Mouse (Mus musculus) G1E (cell line): Measurements from ENCODE around the gene Rfxank. TPM values are rescaled to one million over a fixed set of nuclear protein-coding genes. Genes with fewer than 3 reads are reported as not detected.

Experiments used
- ATAC-seq: 2 replicates; pipeline ENCODE4 v1.8.0; 2016; ENCODE audit warnings: mild to moderate bottlenecking; ENCODE audit not compliant: insufficient number of reproducible peaks, poor library complexity, low FRiP score, severe bottlenecking; ENCODE audit errors: extremely low read depth
- DNase-seq: peaks from one replicate; pipeline ENCODE4 v3.0.0; 2012; ENCODE audit warnings: low spot score
- H3K27me3 ChIP-seq: 2 replicates; pipeline ENCODE4 v1.6.1; 2012; ENCODE audit warnings: mild to moderate bottlenecking, low read length, inconsistent platforms; ENCODE audit not compliant: insufficient read depth
- H3K36me3 ChIP-seq: replicated peaks from 2 replicates; pipeline ENCODE3; 2012; ENCODE audit warnings: mild to moderate bottlenecking, inconsistent platforms
- H3K4me1 ChIP-seq: 2 replicates; pipeline ENCODE4 v1.6.1; 2012; ENCODE audit warnings: low read depth, low read length, inconsistent platforms, mixed read lengths; ENCODE audit not compliant: insufficient read depth
- H3K4me3 ChIP-seq: 2 replicates; pipeline ENCODE4 v1.5.1; 2012; ENCODE audit warnings: low read depth, mild to moderate bottlenecking, inconsistent platforms, low read length, moderate library complexity, mixed read lengths
- H3K9me3 ChIP-seq: replicated peaks from 2 replicates; pipeline ENCODE4 v1.6.1; 2012; ENCODE audit warnings: inconsistent platforms
- CTCF ChIP-seq: IDR thresholded peaks from 2 replicates; pipeline ENCODE4 v1.5.1; 2012; ENCODE audit warnings: low read depth, low read length, inconsistent platforms, mixed read lengths
- GATA1 ChIP-seq: IDR thresholded peaks from 2 replicates; pipeline ENCODE4 v1.6.1; 2012; ENCODE audit warnings: borderline replicate concordance, low read length, inconsistent platforms, mixed read lengths
- GATA2 ChIP-seq: IDR thresholded peaks from 2 replicates; pipeline ENCODE4 v1.6.1; 2012; ENCODE audit warnings: low read depth, low read length, inconsistent platforms, borderline replicate concordance
- POLR2AphosphoS5 ChIP-seq: IDR thresholded peaks from 2 replicates; pipeline ENCODE4 v1.6.1; 2012; ENCODE audit warnings: low read depth, low read length, inconsistent platforms; ENCODE audit not compliant: insufficient replicate concordance
- TAL1 ChIP-seq: conservative IDR thresholded peaks from 2 replicates; pipeline ENCODE4 v1.6.1; 2012; ENCODE audit warnings: low read depth, low read length, inconsistent platforms, mixed read lengths
- polyA plus RNA-seq: library from polyadenylated mRNA; stranded (reverse); fragments of >175 nt; gene quantifications from 2 replicates; pipeline ENCODE4 v1.2.3, GENCODE M21; 2012
- total RNA-seq, 2 experiments: library from RNA; stranded (forward) in 1 of 2; stranded (reverse) in 1 of 2; fragments of 200-1000 nt in 1 of 2; fragments of >200 nt in 1 of 2; fragmentation: Nextera tagmentation in 1 of 2; gene quantifications; 2 replicates each; pipeline ENCODE4 v1.2.3; 2014 to 2017

Gene Rfxank
- total and polyA plus RNA-seq, 3 experiments, result 6.0 to 11.9 (median 7.2) TPM

GRCm38 (mm10) chr8:70124992-70125391 is 14.0 kb downstream of the Rfxank start:
- no peak for DNase-seq
- ATAC-seq, result no peak
- TF ChIP-seq GATA1 (no peak), POLR2AphosphoS5 (no peak), TAL1 (no peak), CTCF (no peak), GATA2 (no peak)
- H3K27me3 ChIP-seq, result peaks cover 30% of the 10 kb centered on the region
- no peaks in the 10 kb centered on the region for H3K36me3 ChIP-seq
- H3K9me3 ChIP-seq, result no peaks in the 10 kb centered on the region
- peaks cover 4% of the 10 kb centered on the region for H3K4me1 ChIP-seq
- no peak overlapping the region for H3K4me3 ChIP-seq

GRCm38 (mm10) chr8:70122863-70123262 is 16.1 kb downstream of the Rfxank start:
- Histone ChIP-seq H3K27me3 (peaks cover 37% of the 10 kb centered on the region), H3K4me1 (peaks cover 2% of the 10 kb centered on the region; the same call in 1 of the 2 replicates), H3K9me3 (no peaks in the 10 kb centered on the region), H3K36me3 (no peaks in the 10 kb centered on the region), H3K4me3 (no peak overlapping the region)
- ATAC-seq, result no peak
- DNase-seq, result no peak
- TF ChIP-seq GATA1, result no peak
- TF ChIP-seq CTCF, result no peak
- no peak for TF ChIP-seq GATA2
- no peak for TF ChIP-seq TAL1
- no peak for TF ChIP-seq POLR2AphosphoS5

DNA sequence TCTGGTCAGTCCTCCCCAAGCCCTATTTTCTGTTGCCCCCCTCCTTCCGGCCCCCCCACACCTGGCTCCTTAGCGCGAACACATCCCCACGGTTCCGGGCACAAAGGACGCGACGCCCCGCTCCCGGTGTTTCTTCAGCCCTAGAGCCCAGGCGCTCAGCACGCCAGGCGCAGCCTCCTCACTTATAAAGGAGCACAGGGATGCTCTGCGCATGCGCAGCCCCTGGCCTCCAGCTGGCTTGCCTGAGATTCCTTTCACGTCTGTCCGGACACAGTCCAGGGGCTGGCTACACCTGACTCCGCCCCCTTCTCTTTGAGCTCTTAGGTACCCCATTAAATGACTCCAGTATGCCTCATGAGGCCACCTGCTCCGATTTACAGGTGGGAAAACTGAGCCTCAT is 18.3 kb downstream of the Rfxank start, which contains the start of gene Ncan:
Ncan (minus strand) TSS at position 207 of the 400 bp plus-strand sequence.
- Histone ChIP-seq H3K27me3 (peaks cover 46% of the 10 kb centered on the region), H3K4me3 (no peak within 1 kb of the TSS), H3K9me3 (no peaks in the 10 kb centered on the region), H3K4me1 (peaks cover 2% of the 10 kb centered on the region; the same call in 1 of the 2 replicates), H3K36me3 (no peaks in the 10 kb centered on the region)
- ATAC-seq (no peak), DNase-seq (no peak)
- TF ChIP-seq GATA1 (no peak), CTCF (no peak), POLR2AphosphoS5 (no peak), GATA2 (no peak), TAL1 (no peak)

GRCm38 (mm10) chr8:70118726-70119700 is 19.9 kb downstream of the Rfxank start:
- Histone ChIP-seq H3K4me3 (no peak overlapping the region), H3K9me3 (no peaks in the 10 kb centered on the region), H3K36me3 (no peaks in the 10 kb centered on the region), H3K4me1 (0 out of 2 replicates have a peak, but pooled peaks cover 2% of the 10 kb centered on the region), H3K27me3 (peaks cover 39% of the 10 kb centered on the region)
- TF ChIP-seq GATA2, result no peak
- no peak for TF ChIP-seq GATA1
- no peak for TF ChIP-seq CTCF
- no peak for TF ChIP-seq TAL1
- no peak for TF ChIP-seq POLR2AphosphoS5
- ATAC-seq (no peak), DNase-seq (no peak)

DNA sequence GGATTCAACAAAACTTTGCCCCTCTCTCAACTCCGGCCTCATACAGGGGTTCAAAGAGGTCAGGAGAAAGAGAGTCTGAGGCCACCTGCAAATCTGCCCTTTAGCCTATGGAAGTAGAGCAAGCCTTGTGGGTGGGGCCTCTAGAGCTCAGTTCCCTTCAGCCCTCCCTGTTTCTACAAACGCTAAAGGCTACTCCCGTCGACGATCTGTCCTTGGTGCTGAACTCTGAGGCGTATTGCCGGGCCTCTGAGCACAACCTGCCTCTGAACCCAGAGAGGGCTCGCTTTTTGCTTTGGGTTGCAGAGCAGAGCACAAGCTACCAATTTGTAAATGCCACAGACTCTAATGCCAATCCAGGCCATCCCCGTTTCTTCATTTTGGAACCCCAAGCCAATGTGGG is 21.3 kb downstream of the Rfxank start:
- ATAC-seq (no peak), DNase-seq (peak; percentile 64)
- H3K4me1 ChIP-seq, result 0 out of 2 replicates have a peak, but pooled peaks cover 2% of the 10 kb centered on the region
- H3K4me3 ChIP-seq, result no peak overlapping the region
- no peak for TF ChIP-seq TAL1
- no peak for TF ChIP-seq GATA1
- no peak for TF ChIP-seq GATA2
- no peak for TF ChIP-seq POLR2AphosphoS5
- TF ChIP-seq CTCF, result no peak
- no peaks in the 10 kb centered on the region for H3K9me3 ChIP-seq
- no peaks in the 10 kb centered on the region for H3K36me3 ChIP-seq
- peaks cover 37% of the 10 kb centered on the region for H3K27me3 ChIP-seq

- Histone ChIP-seq H3K4me3 (no peak overlapping the region), H3K36me3 (no peaks in the 10 kb centered on the region), H3K27me3 (peaks cover 37% of the 10 kb centered on the region), H3K9me3 (no peaks in the 10 kb centered on the region), H3K4me1 (0 out of 2 replicates have a peak, but pooled peaks cover 2% of the 10 kb centered on the region)
- DNase-seq (no peak), ATAC-seq (no peak)
- no peak for TF ChIP-seq CTCF
- no peak for TF ChIP-seq GATA1
- TF ChIP-seq POLR2AphosphoS5, result no peak
- TF ChIP-seq GATA2, result no peak
These were observed 24.1 kb downstream of the Rfxank start for GRCm38 (mm10) chr8:70114892-70115291.
